Mouse (Mus musculus): ENCODE data around the gene Ms4a6d.

Gene Ms4a6d

GRCm38 (mm10) chr19:11604603-11605002 lies at the start of gene Ms4a6d:
Gene Ms4a6d (minus strand): TSS chr19:11604849.
- DNase-seq (ENCODE audit: low read depth, low spot score) = no peak

- no peak for DNase-seq (ENCODE audit: low read depth, low spot score)
Measured at GRCm38 (mm10) chr19:11649564-11649963, 44.9 kb upstream of the Ms4a6d start.

DNA sequence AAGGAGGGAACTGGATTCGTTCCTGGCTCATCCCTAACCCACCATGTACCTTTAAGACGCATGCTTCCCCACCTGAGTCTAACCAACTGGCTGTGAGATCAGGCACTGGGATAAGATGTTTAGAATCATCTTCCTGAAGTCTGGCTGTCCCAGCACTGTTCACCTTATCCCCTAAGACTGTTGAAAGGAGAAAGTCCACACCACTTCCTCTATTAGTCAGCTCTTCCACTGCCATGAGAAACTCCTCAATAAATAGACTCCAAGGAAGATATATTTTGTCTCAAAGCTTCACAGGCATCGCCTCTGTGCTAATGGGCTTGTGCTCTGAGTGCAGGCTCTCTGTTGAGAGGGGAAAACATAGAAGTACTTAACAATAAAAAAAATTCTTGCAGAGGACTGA lies 41.5 kb upstream of the Ms4a6d start:
- DNase-seq (ENCODE audit: low read depth, low spot score) = no peak

GRCm38 (mm10) chr19:11640732-11641131 lies 36.1 kb upstream of the Ms4a6d start, which contains the start of gene Ms4a3:
Gene Ms4a3 (minus strand): TSS chr19:11640851.
- DNase-seq (ENCODE audit: low read depth, low spot score) = no peak

- DNase-seq (ENCODE audit: low read depth, low spot score) = no peak
Measured at GRCm38 (mm10) chr19:11639038-11639437, 34.4 kb upstream of the Ms4a6d start.

GRCm38 (mm10) chr19:11635572-11635971 lies 30.9 kb upstream of the Ms4a6d start:
- no peak for DNase-seq (ENCODE audit: low read depth, low spot score)

GRCm38 (mm10) chr19:11634330-11634729 lies 29.7 kb upstream of the Ms4a6d start:
- no peak for DNase-seq (ENCODE audit: low read depth, low spot score)

DNA sequence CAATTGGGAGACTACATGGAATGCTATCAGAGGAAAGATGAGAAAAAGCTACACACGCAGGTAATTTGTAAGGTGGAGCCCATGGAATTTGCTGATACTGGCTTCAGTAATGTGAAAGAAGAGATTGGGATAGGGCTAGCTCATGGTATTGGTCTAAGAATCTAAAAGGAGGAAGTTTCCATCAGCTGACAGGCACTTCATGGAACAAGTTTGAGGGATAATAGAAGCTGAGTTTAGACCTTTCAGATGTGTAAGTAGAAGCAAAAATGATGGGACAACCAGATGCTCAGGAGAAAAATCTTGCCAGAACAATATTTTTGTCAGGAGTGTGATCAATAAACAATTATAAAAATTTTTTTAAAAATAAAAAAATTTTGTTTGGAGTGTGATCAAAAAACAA lies 29.1 kb upstream of the Ms4a6d start:
- no peak for DNase-seq (ENCODE audit: low read depth, low spot score)

DNA sequence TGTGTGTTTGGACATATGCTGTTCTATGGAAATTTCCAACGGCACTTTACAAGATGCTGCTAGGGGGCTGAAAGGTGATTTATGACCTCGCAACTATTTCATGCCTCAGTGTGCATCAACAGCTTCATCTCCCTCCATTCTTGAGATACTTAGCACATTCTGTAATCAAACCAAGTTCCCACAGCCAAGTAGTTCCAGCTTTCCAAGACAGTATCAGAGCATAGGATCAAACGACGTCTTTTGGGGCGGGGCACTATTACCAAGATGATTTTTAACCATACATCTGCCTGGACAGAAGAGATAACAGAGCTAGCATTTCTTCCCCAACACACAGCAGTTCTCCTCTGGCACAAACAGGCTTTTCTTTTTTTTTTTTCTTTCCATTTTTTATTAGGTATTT lies 20.6 kb upstream of the Ms4a6d start:
- no peak for DNase-seq (ENCODE audit: low read depth, low spot score)

GRCm38 (mm10) chr19:11624800-11625199 lies 20.2 kb upstream of the Ms4a6d start:
- DNase-seq (ENCODE audit: low read depth, low spot score) = no peak

- no peak for DNase-seq (ENCODE audit: low read depth, low spot score)
Measured at GRCm38 (mm10) chr19:11623551-11623950, 18.9 kb upstream of the Ms4a6d start, which contains the start of gene Ms4a2. Gene Ms4a2 (minus strand): TSS chr19:11623719.

DNA sequence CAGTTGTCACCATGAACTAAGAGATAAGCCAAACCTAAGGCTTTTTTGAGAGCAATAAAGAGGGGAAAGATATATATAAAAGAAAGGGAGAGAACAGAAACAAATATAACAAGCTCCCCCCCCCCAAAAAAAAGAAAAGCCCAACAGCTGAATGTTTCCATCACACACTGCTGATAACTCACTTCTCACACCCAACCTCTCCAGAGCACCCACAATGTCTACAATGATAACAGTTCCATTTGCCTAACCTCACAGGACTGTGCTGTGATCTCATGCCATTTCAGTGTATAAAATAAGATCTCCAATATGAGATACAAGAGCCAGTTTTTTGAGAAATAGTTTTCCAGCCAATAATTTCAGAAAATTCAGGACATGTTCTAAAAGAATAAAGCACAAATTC lies 13.3 kb upstream of the Ms4a6d start:
- DNase-seq (ENCODE audit: low read depth, low spot score) = no peak

GRCm38 (mm10) chr19:11614805-11615204 lies 10.2 kb upstream of the Ms4a6d start:
- no peak for DNase-seq (ENCODE audit: low read depth, low spot score)

DNA sequence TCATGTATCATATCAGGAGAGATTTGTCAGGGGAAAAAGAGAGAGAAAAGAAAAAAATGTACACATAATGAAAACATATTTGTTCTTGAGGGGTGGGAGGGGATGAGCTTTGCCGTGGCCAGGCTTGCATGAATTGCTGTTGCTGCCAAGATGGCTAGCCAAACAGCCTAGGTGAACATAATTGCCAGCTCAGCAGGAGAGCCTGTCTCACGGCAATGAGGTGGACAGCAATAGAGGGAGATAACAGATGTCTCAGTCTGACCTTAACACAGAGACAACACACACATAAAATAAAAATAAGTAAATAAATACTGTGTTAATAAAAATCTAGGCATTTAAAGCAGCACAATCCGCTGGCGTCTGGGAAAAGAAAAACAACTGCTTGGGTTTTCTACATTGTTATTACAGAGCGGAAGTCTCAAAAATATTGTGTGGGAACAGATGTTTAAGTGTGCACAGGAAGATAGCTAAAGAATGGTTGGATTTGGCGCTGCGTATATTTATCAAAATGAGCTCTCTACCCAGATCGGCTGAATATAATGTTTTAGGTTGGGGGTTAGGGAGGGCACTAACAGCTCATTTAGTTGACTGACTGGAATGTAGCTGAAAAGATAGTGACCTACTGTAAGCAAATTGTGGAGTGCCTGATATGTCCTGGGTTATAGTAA lies 9.3 kb upstream of the Ms4a6d start:
- DNase-seq (ENCODE audit: low read depth, low spot score) = no peak

- DNase-seq (ENCODE audit: low read depth, low spot score) = no peak
Measured at GRCm38 (mm10) chr19:11613084-11613483, 8.4 kb upstream of the Ms4a6d start.

DNA sequence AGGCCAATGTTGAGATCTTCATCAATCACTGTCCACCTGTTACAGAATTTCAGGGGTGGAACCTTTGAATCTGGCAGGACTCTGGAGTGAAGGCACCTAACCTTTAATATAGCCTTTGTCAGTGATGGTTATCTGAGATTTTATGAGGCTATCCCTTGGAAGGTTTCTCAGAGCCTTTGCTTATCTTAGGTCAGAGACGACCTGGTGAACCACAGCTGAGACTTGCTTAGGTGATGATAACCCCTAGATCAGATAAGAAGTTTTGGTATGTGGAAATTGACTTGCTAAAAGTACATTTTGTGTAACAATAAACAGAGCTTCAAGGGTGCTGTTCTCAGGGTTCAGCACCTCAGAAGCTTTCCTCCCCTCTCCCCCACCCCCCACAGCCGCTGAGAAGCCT lies 7.6 kb upstream of the Ms4a6d start:
- no peak for DNase-seq (ENCODE audit: low read depth, low spot score)

- peak; percentile 55 for DNase-seq (ENCODE audit: low read depth, low spot score)
Measured at GRCm38 (mm10) chr19:11611541-11611945, 6.9 kb upstream of the Ms4a6d start.

- DNase-seq (ENCODE audit: low read depth, low spot score) = no peak
Measured at GRCm38 (mm10) chr19:11608172-11608571, 3.5 kb upstream of the Ms4a6d start.

GRCm38 (mm10) chr19:11602026-11602425 lies 2.6 kb downstream of the Ms4a6d start:
- DNase-seq (ENCODE audit: low read depth, low spot score) = no peak

GRCm38 (mm10) chr19:11601349-11601748 lies 3.3 kb downstream of the Ms4a6d start:
- no peak for DNase-seq (ENCODE audit: low read depth, low spot score)

- DNase-seq (ENCODE audit: low read depth, low spot score) = no peak
Measured at GRCm38 (mm10) chr19:11589891-11590449, 14.7 kb downstream of the Ms4a6d start.

DNA sequence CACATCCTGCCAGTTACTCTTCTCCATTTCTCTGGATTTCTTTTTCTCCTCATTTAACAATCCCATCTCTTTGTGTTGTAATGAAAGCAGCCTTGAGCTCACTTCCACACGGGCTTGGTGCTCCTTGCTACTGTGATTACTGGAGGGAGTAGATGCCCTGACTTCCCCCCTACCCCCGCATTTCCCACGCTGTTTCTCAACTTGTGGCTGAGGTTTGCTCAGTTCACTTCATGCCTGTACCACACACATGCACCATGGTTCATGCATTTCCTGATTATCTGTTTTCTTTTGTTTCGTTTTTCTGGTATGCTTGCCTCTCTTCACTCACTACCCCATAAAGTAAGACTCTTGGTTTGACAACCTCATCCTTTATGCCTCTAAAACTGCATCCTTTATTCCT lies 15.4 kb downstream of the Ms4a6d start:
- DNase-seq (ENCODE audit: low read depth, low spot score) = no peak

- no peak for DNase-seq (ENCODE audit: low read depth, low spot score)
Measured at GRCm38 (mm10) chr19:11574965-11575364, 29.7 kb downstream of the Ms4a6d start.

Measured in telencephalon, adult 2 months (tissue).